Mouse (Mus musculus): ENCODE results near the gene Cfap299. TPM values are rescaled to one million over a fixed set of nuclear protein-coding genes. Genes with fewer than 3 reads are reported as not detected.

The Cfap299 gene
- not detected in 2 replicates for polyA plus RNA-seq (2015; fragmentation: Nextera tagmentation; extraction: Ambion mirVana)

- no peaks in the 10 kb centered on the region for H3K36me3 ChIP-seq (ENCODE audit: control insufficient read depth, insufficient read depth)
- ATAC-seq (ENCODE audit: low read depth) = peak; percentile 81
- no peak within 1 kb of the TSS; the same call in 1 of the 2 replicates for H3K9ac ChIP-seq (ENCODE audit: low read depth, low read length)
- WGBS (ENCODE audit: insufficient replicate concordance) = 1% methylated on average over 42 of the region's 46 CpGs
- no peaks in the 10 kb centered on the region for H3K27me3 ChIP-seq (ENCODE audit: control insufficient read depth, insufficient read depth, low read depth, low read length)
- H3K4me2 ChIP-seq (ENCODE audit: low read depth, low read length) = peak within 1 kb of the TSS; percentile 68
- H3K27ac ChIP-seq (ENCODE audit: low read length) = no peak within 1 kb of the TSS
- peak within 1 kb of the TSS; percentile 59 for H3K4me3 ChIP-seq (ENCODE audit: low read depth, low read length)
- H3K9me3 ChIP-seq (replicated peaks; ENCODE audit: control insufficient read depth, low read length) = no peaks in the 10 kb centered on the region
- H3K4me1 ChIP-seq (ENCODE audit: control insufficient read depth, low read depth, low read length) = no peaks in the 10 kb centered on the region
These were observed at the start of gene Cfap299 for GRCm38 (mm10) chr5:98328848-98329624. TSS of gene Cfap299 (plus strand) at chr5:98329304.

- H3K4me2 ChIP-seq (ENCODE audit: low read depth, low read length) = no peak overlapping the region
- H3K9ac ChIP-seq (ENCODE audit: low read depth, low read length) = no peak overlapping the region
- H3K4me3 ChIP-seq (ENCODE audit: low read depth, low read length) = no peak overlapping the region
- no peaks in the 10 kb centered on the region for H3K4me1 ChIP-seq (ENCODE audit: control insufficient read depth, low read depth, low read length)
- H3K27me3 ChIP-seq (ENCODE audit: control insufficient read depth, insufficient read depth, low read depth, low read length) = no peaks in the 10 kb centered on the region; the same call in 1 of the 2 replicates
- WGBS (ENCODE audit: insufficient replicate concordance) = 63% methylated on average over 9 of the region's 9 CpGs
- ATAC-seq (ENCODE audit: low read depth) = no peak
- no peaks in the 10 kb centered on the region for H3K9me3 ChIP-seq (replicated peaks; ENCODE audit: control insufficient read depth, low read length)
- H3K36me3 ChIP-seq (ENCODE audit: control insufficient read depth, insufficient read depth) = no peaks in the 10 kb centered on the region
- no peak overlapping the region for H3K27ac ChIP-seq (ENCODE audit: low read length)
These were observed 47.1 kb upstream of the Cfap299 start for GRCm38 (mm10) chr5:98281993-98282392.

GRCm38 (mm10) chr5:98283696-98284478 is 45.2 kb upstream of the Cfap299 start:
- H3K9me3 ChIP-seq (replicated peaks; ENCODE audit: control insufficient read depth, low read length) = no peaks in the 10 kb centered on the region
- H3K27me3 ChIP-seq (ENCODE audit: control insufficient read depth, insufficient read depth, low read depth, low read length) = no peaks in the 10 kb centered on the region; the same call in 1 of the 2 replicates
- no peak overlapping the region for H3K27ac ChIP-seq (ENCODE audit: low read length)
- H3K4me3 ChIP-seq (ENCODE audit: low read depth, low read length) = no peak overlapping the region
- H3K4me1 ChIP-seq (ENCODE audit: control insufficient read depth, low read depth, low read length) = no peaks in the 10 kb centered on the region
- ATAC-seq (ENCODE audit: low read depth) = no peak
- no peak overlapping the region for H3K4me2 ChIP-seq (ENCODE audit: low read depth, low read length)
- H3K9ac ChIP-seq (ENCODE audit: low read depth, low read length) = no peak overlapping the region
- H3K36me3 ChIP-seq (ENCODE audit: control insufficient read depth, insufficient read depth) = no peaks in the 10 kb centered on the region
- 30% methylated on average over 17 of the region's 17 CpGs for WGBS (ENCODE audit: insufficient replicate concordance)

- no peak for ATAC-seq (ENCODE audit: low read depth)
- H3K27me3 ChIP-seq (ENCODE audit: control insufficient read depth, insufficient read depth, low read depth, low read length) = peaks cover 17% of the 10 kb centered on the region
- H3K4me1 ChIP-seq (ENCODE audit: control insufficient read depth, low read depth, low read length) = no peaks in the 10 kb centered on the region
- no peak overlapping the region for H3K9ac ChIP-seq (ENCODE audit: low read depth, low read length)
- no peak overlapping the region for H3K4me3 ChIP-seq (ENCODE audit: low read depth, low read length)
- H3K9me3 ChIP-seq (replicated peaks; ENCODE audit: control insufficient read depth, low read length) = no peaks in the 10 kb centered on the region
- H3K27ac ChIP-seq (ENCODE audit: low read length) = no peak overlapping the region
- H3K36me3 ChIP-seq (ENCODE audit: control insufficient read depth, insufficient read depth) = no peaks in the 10 kb centered on the region
- 73% methylated on average over 8 of the region's 8 CpGs for WGBS (ENCODE audit: insufficient replicate concordance)
- no peak overlapping the region for H3K4me2 ChIP-seq (ENCODE audit: low read depth, low read length)
These were observed 38.5 kb upstream of the Cfap299 start for GRCm38 (mm10) chr5:98290642-98291041.

GRCm38 (mm10) chr5:98292388-98293048 is 36.6 kb upstream of the Cfap299 start:
- Histone ChIP-seq H3K4me2 (ENCODE audit: low read depth, low read length) (no peak overlapping the region), H3K4me1 (ENCODE audit: control insufficient read depth, low read depth, low read length) (no peaks in the 10 kb centered on the region), H3K27me3 (ENCODE audit: control insufficient read depth, insufficient read depth, low read depth, low read length) (peaks cover 17% of the 10 kb centered on the region), H3K27ac (ENCODE audit: low read length) (no peak overlapping the region), H3K36me3 (ENCODE audit: control insufficient read depth, insufficient read depth) (no peaks in the 10 kb centered on the region), H3K9me3 (replicated peaks; ENCODE audit: control insufficient read depth, low read length) (no peaks in the 10 kb centered on the region), H3K9ac (ENCODE audit: low read depth, low read length) (no peak overlapping the region), H3K4me3 (ENCODE audit: low read depth, low read length) (no peak overlapping the region)
- WGBS (ENCODE audit: insufficient replicate concordance) = 4% methylated on average over 19 of the region's 19 CpGs
- ATAC-seq (ENCODE audit: low read depth) = no peak

- no peak overlapping the region for H3K9ac ChIP-seq (ENCODE audit: low read depth, low read length)
- ATAC-seq (ENCODE audit: low read depth) = no peak
- no peak overlapping the region for H3K27ac ChIP-seq (ENCODE audit: low read length)
- H3K4me2 ChIP-seq (ENCODE audit: low read depth, low read length) = no peak overlapping the region
- no peaks in the 10 kb centered on the region for H3K9me3 ChIP-seq (replicated peaks; ENCODE audit: control insufficient read depth, low read length)
- no peaks in the 10 kb centered on the region for H3K36me3 ChIP-seq (ENCODE audit: control insufficient read depth, insufficient read depth)
- WGBS (ENCODE audit: insufficient replicate concordance) = 4% methylated on average over 12 of the region's 12 CpGs
- H3K4me1 ChIP-seq (ENCODE audit: control insufficient read depth, low read depth, low read length) = no peaks in the 10 kb centered on the region
- peaks cover 17% of the 10 kb centered on the region for H3K27me3 ChIP-seq (ENCODE audit: control insufficient read depth, insufficient read depth, low read depth, low read length)
- no peak overlapping the region for H3K4me3 ChIP-seq (ENCODE audit: low read depth, low read length)
These were observed 35.9 kb upstream of the Cfap299 start for GRCm38 (mm10) chr5:98293049-98293715.

- Histone ChIP-seq H3K36me3 (ENCODE audit: control insufficient read depth, insufficient read depth) (no peaks in the 10 kb centered on the region), H3K27me3 (ENCODE audit: control insufficient read depth, insufficient read depth, low read depth, low read length) (no peaks in the 10 kb centered on the region), H3K9me3 (replicated peaks; ENCODE audit: control insufficient read depth, low read length) (no peaks in the 10 kb centered on the region), H3K4me3 (ENCODE audit: low read depth, low read length) (no peak overlapping the region), H3K4me1 (ENCODE audit: control insufficient read depth, low read depth, low read length) (no peaks in the 10 kb centered on the region), H3K4me2 (ENCODE audit: low read depth, low read length) (no peak overlapping the region), H3K27ac (ENCODE audit: low read length) (no peak overlapping the region), H3K9ac (ENCODE audit: low read depth, low read length) (no peak overlapping the region)
- ATAC-seq (ENCODE audit: low read depth) = no peak
- 55% methylated on average over 4 of the region's 4 CpGs for WGBS (ENCODE audit: insufficient replicate concordance)
These were observed 29.0 kb upstream of the Cfap299 start for GRCm38 (mm10) chr5:98300079-98300478.

DNA sequence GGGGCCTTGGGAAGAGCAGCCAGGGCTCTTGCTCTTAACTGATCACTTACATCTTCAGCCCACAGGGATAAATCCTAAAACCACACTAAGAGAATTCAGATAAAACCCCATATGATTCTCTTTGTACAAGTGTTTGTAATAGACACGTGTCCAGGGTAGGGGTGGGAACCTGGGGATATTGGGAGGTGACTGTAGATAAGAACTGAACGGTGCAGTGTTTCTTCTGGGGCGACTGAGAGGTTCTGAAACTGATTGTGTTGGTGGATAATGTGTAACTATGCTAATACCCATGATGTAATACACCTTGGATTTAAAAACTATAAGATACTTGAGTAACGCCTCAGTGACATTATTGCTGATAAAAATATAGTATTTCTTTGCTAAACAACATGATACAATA is 23.4 kb upstream of the Cfap299 start:
- 53% methylated on average over 4 of the region's 4 CpGs for WGBS (ENCODE audit: insufficient replicate concordance)
- Histone ChIP-seq H3K4me3 (ENCODE audit: low read depth, low read length) (no peak overlapping the region), H3K27me3 (ENCODE audit: control insufficient read depth, insufficient read depth, low read depth, low read length) (no peaks in the 10 kb centered on the region), H3K4me1 (ENCODE audit: control insufficient read depth, low read depth, low read length) (no peaks in the 10 kb centered on the region), H3K36me3 (ENCODE audit: control insufficient read depth, insufficient read depth) (no peaks in the 10 kb centered on the region), H3K9ac (ENCODE audit: low read depth, low read length) (no peak overlapping the region), H3K27ac (ENCODE audit: low read length) (no peak overlapping the region), H3K9me3 (replicated peaks; ENCODE audit: control insufficient read depth, low read length) (no peaks in the 10 kb centered on the region), H3K4me2 (ENCODE audit: low read depth, low read length) (no peak overlapping the region)
- ATAC-seq (ENCODE audit: low read depth) = no peak
